Mouse (Mus musculus) forebrain, embryonic 11.5 days (tissue): ENCODE data around the gene Etnk2. TPM values are rescaled to one million over a fixed set of nuclear protein-coding genes. Genes with fewer than 3 reads are reported as not detected.
"Not testable (repeated sequence)": the region's sequence is repeated elsewhere in the genome, so short reads cannot be mapped to it uniquely, and the experiment has no call there.

Experiments used
- ATAC-seq: fragments of 200-750 bp; cut with Nextera tagmentation; replicated peaks from 2 replicates; pipeline ENCODE4 v1.8.0; 2017; ENCODE audit warnings: moderate TSS enrichment; ENCODE audit not compliant: low FRiP score
- DNase-seq: peaks from one replicate; pipeline ENCODE4 v3.0.0-alpha.2; 2017; ENCODE audit warnings: low spot score
- H3K27ac ChIP-seq: fragments of 300-500 bp; sonication (generic); 2 replicates; pipeline ENCODE4 v1.5.1; 2014; ENCODE audit warnings: low read depth, low read length
- H3K27me3 ChIP-seq: fragments of 300-500 bp; sonication (generic); 2 replicates; pipeline ENCODE4 v1.6.1; 2014; ENCODE audit warnings: mild to moderate bottlenecking, low read length, mixed read lengths; ENCODE audit not compliant: control insufficient read depth, insufficient read depth
- H3K36me3 ChIP-seq: fragments of 300-500 bp; sonication (generic); 2 replicates; pipeline ENCODE4 v1.6.1; 2014; ENCODE audit warnings: mild to moderate bottlenecking, low read length, moderate library complexity, mixed read lengths; ENCODE audit not compliant: control insufficient read depth, insufficient read depth
- H3K4me1 ChIP-seq: fragments of 300-500 bp; sonication (generic); replicated peaks from 2 replicates; pipeline ENCODE4 v1.6.1; 2014; ENCODE audit warnings: low read length, mixed read lengths; ENCODE audit not compliant: control insufficient read depth, insufficient read depth
- H3K4me2 ChIP-seq: fragments of 300-500 bp; sonication (generic); 2 replicates; pipeline ENCODE4 v1.6.1; 2014; ENCODE audit warnings: low read depth, mild to moderate bottlenecking, low read length, moderate library complexity, mixed read lengths; ENCODE audit not compliant: severe bottlenecking
- H3K4me3 ChIP-seq: fragments of 300-500 bp; sonication (generic); 2 replicates; pipeline ENCODE4 v1.5.1; 2014; ENCODE audit warnings: low read depth, low read length
- H3K9ac ChIP-seq: fragments of 300-500 bp; sonication (generic); 2 replicates; pipeline ENCODE4 v1.6.1; 2014; ENCODE audit warnings: low read length
- H3K9me3 ChIP-seq: fragments of 300-500 bp; sonication (generic); 2 replicates; pipeline ENCODE4 v1.6.1; 2016; ENCODE audit warnings: low read length, mixed read lengths; ENCODE audit not compliant: control insufficient read depth
- WGBS: fragments of 180-500 bp; shearing (Covaris S2); extraction: QIAGEN DNeasy Blood & Tissue Kit; methylation state at CpG from one replicate; pipeline ENCODE4 v1.1.7; 2014; 5-methylcytosine and 5-hydroxymethylcytosine counted together
- polyA plus RNA-seq: library from polyadenylated mRNA; unstranded; fragments of >200 nt; fragmentation: Nextera tagmentation; extraction: Ambion mirVana; gene quantifications from 2 replicates; pipeline ENCODE4 v1.2.1, GENCODE M21; 2014

The Etnk2 gene
- polyA plus RNA-seq, 1 experiment from 2014 or later: 1.8 TPM

GRCm38 (mm10) chr1:133327094-133327493 lies 36.3 kb upstream of the Etnk2 start:
- H3K9me3 ChIP-seq: no peaks in the 10 kb centered on the region
- H3K4me3 ChIP-seq: no peak overlapping the region
- WGBS: 75% methylated on average over 5 of the region's 5 CpGs
- no peaks in the 10 kb centered on the region for H3K36me3 ChIP-seq
- no peak for DNase-seq
- H3K4me1 ChIP-seq: peaks cover 13% of the 10 kb centered on the region
- no peak overlapping the region for H3K4me2 ChIP-seq
- no peak overlapping the region for H3K27ac ChIP-seq
- no peak for ATAC-seq
- no peak overlapping the region for H3K9ac ChIP-seq
- peaks cover 2% of the 10 kb centered on the region; the same call in 1 of the 2 replicates for H3K27me3 ChIP-seq

- Histone ChIP-seq H3K9ac (no peak overlapping the region), H3K27me3 (peaks cover 2% of the 10 kb centered on the region; the same call in 1 of the 2 replicates), H3K4me2 (no peak overlapping the region), H3K9me3 (no peaks in the 10 kb centered on the region), H3K36me3 (no peaks in the 10 kb centered on the region), H3K4me3 (no peak overlapping the region), H3K4me1 (peaks cover 10% of the 10 kb centered on the region), H3K27ac (no peak overlapping the region)
- 36% methylated on average over 6 of the region's 6 CpGs for WGBS
- ATAC-seq: 0 out of 2 replicates have a peak, but pooled peaks have one; percentile 46
- no peak for DNase-seq
These were observed 35.0 kb upstream of the Etnk2 start for GRCm38 (mm10) chr1:133328299-133328795.

DNA sequence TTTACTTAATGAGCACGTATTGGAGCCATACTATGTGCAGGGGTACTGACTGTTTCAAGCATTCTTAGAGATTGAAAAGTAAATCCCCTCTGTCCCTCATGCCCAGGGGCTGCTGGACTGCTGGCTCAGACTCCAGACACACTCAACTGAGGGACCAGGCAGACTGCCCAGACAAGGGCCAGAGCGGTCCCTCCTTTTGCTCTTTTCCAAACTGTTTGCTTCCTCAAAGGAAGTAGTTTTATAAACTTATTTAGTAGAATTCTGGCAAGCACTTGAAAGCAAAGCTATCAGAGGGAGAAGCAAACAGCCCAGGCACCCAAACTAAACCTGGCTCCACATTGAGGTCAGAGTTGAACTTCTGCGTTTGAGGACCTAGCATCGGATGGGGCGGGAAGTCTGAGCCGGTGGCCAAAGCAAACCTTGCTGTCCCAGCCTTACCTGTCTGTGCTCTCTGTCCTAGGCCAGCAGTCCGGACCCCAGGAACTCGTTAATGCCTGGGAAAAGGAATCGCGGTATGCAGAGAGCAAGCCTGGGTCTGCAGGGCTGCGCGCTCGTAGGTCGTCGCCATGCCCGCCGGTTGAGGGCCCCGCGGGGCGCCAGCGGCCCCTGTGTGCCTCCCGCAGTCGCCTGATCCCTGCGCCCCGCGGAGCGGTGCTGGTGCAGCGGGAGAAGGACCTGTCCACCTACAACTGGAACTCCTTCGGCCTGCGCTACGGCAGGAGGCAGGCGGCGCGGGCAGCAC lies 34.3 kb upstream of the Etnk2 start:
- WGBS: 7% methylated on average over 34 of the region's 34 CpGs
- ATAC-seq (no peak), DNase-seq (peak; percentile 60)
- Histone ChIP-seq H3K9me3 (no peaks in the 10 kb centered on the region), H3K27ac (no peak overlapping the region), H3K4me1 (peaks cover 10% of the 10 kb centered on the region), H3K36me3 (no peaks in the 10 kb centered on the region), H3K4me2 (peak overlapping the region; percentile 65), H3K4me3 (peak overlapping the region; percentile 19), H3K9ac (peak overlapping the region; percentile 39), H3K27me3 (peaks cover 2% of the 10 kb centered on the region; the same call in 1 of the 2 replicates)

DNA sequence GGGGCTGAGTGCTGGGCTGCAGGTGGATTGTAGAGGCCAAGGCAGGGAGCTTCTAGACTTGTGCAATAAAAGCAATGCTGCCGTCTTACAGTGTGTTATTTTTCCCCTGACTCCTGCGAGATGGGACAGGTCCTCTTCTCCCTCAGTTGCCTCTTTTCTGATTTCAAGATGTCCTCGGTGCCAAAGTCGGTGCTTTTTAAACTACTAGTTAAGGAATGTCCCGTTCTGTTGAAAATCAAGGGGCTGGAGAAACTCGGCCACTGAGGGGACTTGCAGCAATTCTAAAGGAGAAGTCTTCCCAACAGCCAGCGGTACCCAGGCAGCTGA lies 33.8 kb upstream of the Etnk2 start:
- Histone ChIP-seq H3K4me3 (peak overlapping the region; percentile 19), H3K4me1 (peaks cover 10% of the 10 kb centered on the region), H3K9ac (peak overlapping the region; percentile 39), H3K27me3 (peaks cover 2% of the 10 kb centered on the region; the same call in 1 of the 2 replicates), H3K4me2 (peak overlapping the region; percentile 65), H3K27ac (no peak overlapping the region), H3K9me3 (no peaks in the 10 kb centered on the region), H3K36me3 (no peaks in the 10 kb centered on the region)
- 18% methylated on average over 7 of the region's 7 CpGs for WGBS
- no peak for DNase-seq
- ATAC-seq: no peak

DNA sequence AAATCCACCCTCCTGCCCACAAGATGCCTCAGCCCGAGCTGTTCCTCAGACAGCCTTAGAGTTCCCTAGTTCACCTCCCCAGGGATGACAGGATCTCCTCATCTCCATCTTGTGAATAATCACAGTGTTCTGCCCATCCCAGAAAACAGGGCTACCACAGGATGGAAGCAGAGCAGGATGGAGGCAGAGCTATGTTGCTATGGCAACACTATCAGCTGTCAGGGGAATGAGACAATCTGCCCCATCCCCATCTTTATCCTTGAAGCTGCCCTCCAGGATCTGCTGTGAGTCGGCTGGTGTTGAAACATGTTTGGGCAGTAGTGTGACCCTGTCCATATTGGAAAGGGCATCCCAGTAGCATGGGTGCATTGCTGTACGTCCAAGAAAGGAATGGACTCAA lies 32.2 kb upstream of the Etnk2 start:
- no peak overlapping the region for H3K27ac ChIP-seq
- no peak overlapping the region for H3K4me3 ChIP-seq
- H3K9me3 ChIP-seq: no peaks in the 10 kb centered on the region
- ATAC-seq: no peak
- DNase-seq: no peak
- H3K4me2 ChIP-seq: no peak overlapping the region
- peaks cover 2% of the 10 kb centered on the region; the same call in 1 of the 2 replicates for H3K27me3 ChIP-seq
- no peaks in the 10 kb centered on the region for H3K36me3 ChIP-seq
- WGBS: 75% methylated on average over 3 of the region's 3 CpGs
- H3K9ac ChIP-seq: no peak overlapping the region
- H3K4me1 ChIP-seq: peaks cover 10% of the 10 kb centered on the region

- no peak for DNase-seq
- 89% methylated on average over 11 of the region's 11 CpGs for WGBS
- Histone ChIP-seq H3K4me3 (no peak overlapping the region), H3K27ac (no peak overlapping the region), H3K27me3 (peaks cover 2% of the 10 kb centered on the region; the same call in 1 of the 2 replicates), H3K9ac (no peak overlapping the region), H3K4me1 (peaks cover 10% of the 10 kb centered on the region), H3K36me3 (no peaks in the 10 kb centered on the region), H3K9me3 (no peaks in the 10 kb centered on the region), H3K4me2 (no peak overlapping the region)
- ATAC-seq: no peak
These were observed 30.5 kb upstream of the Etnk2 start for GRCm38 (mm10) chr1:133332656-133333430.

GRCm38 (mm10) chr1:133333937-133334336 lies 29.4 kb upstream of the Etnk2 start:
- Histone ChIP-seq H3K27me3 (0 out of 2 replicates have a peak, but pooled peaks cover 2% of the 10 kb centered on the region), H3K9ac (no peak overlapping the region), H3K4me2 (no peak overlapping the region), H3K4me1 (0 out of 2 replicates have a peak, but pooled peaks cover 8% of the 10 kb centered on the region), H3K36me3 (no peaks in the 10 kb centered on the region), H3K4me3 (no peak overlapping the region), H3K27ac (no peak overlapping the region), H3K9me3 (no peaks in the 10 kb centered on the region)
- 64% methylated on average over 6 of the region's 6 CpGs for WGBS
- ATAC-seq (no peak), DNase-seq (no peak)

DNA sequence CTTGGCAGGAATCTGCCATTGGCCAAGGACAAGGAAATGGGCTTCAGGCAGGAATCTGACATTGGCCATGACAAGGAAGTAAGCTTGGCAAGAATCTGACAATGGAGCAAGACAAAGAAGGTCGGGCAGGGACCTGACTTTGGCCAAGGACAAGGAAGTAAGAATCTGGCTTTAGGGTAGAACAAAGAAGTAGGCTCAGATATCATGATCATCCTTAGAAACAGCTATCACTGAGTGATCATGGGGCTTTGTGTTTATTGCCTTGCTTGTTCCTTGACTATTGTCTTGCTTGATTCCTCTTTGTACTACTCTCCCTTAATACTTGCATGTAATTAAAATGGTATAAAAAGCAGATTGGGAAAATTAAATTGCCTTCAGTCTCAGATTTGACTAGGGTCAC lies 23.0 kb upstream of the Etnk2 start:
- not testable (repeated sequence) for H3K9ac ChIP-seq, H3K36me3 ChIP-seq, H3K4me3 ChIP-seq, DNase-seq, H3K4me2 ChIP-seq, H3K4me1 ChIP-seq, H3K27me3 ChIP-seq, ATAC-seq, H3K27ac ChIP-seq, H3K9me3 ChIP-seq
- WGBS: 70% methylated on average over 1 of the region's 1 CpGs
